Mouse (Mus musculus) ES-CJ7 (cell line): ENCODE data around the gene Kif22.

Source experiments
- DNase-seq: peaks from one replicate; pipeline ENCODE4 v3.0.0; 2011; ENCODE audit warnings: low read depth, low spot score

Gene Kif22

GRCm38 (mm10) chr7:127031244-127031643 is 11.0 kb downstream of the Kif22 start:
- DNase-seq, result peak; percentile 66

GRCm38 (mm10) chr7:127030172-127030571 is 12.1 kb downstream of the Kif22 start:
- DNase-seq, result no peak

GRCm38 (mm10) chr7:127027885-127028284 is 14.4 kb downstream of the Kif22 start:
- DNase-seq, result no peak

GRCm38 (mm10) chr7:127026984-127027726 is 15.1 kb downstream of the Kif22 start, which contains the start of gene Maz:
TSS of gene Maz (minus strand) at chr7:127027037.
- DNase-seq, result peak; percentile 99

- DNase-seq, result no peak
Measured at GRCm38 (mm10) chr7:127026616-127026983, 15.7 kb downstream of the Kif22 start.

GRCm38 (mm10) chr7:127026161-127026600 is 16.1 kb downstream of the Kif22 start:
- peak; percentile 83 for DNase-seq

GRCm38 (mm10) chr7:127025556-127026160 is 16.6 kb downstream of the Kif22 start:
- no peak for DNase-seq

GRCm38 (mm10) chr7:127024755-127025555 is 17.3 kb downstream of the Kif22 start:
- peak; percentile 81 for DNase-seq

- DNase-seq, result no peak
Measured at GRCm38 (mm10) chr7:127023896-127024690, 18.2 kb downstream of the Kif22 start.

- DNase-seq, result no peak
Measured at GRCm38 (mm10) chr7:127023272-127023691, 19.0 kb downstream of the Kif22 start.

- DNase-seq, result no peak
Measured at GRCm38 (mm10) chr7:127022528-127023271, 19.6 kb downstream of the Kif22 start.

GRCm38 (mm10) chr7:127021563-127022527 is 20.4 kb downstream of the Kif22 start:
- DNase-seq, result peak; percentile 54

- peak; percentile 47 for DNase-seq
Measured at GRCm38 (mm10) chr7:127020901-127021562, 21.2 kb downstream of the Kif22 start, which contains the start of the genes Gm42742 and Prrt2. TSS of gene Gm42742 (minus strand) at chr7:127021097. TSS of gene Prrt2 (minus strand) at chr7:127021211.

GRCm38 (mm10) chr7:127020491-127020890 is 21.8 kb downstream of the Kif22 start:
- DNase-seq, result no peak

- DNase-seq, result no peak
Measured at GRCm38 (mm10) chr7:127020031-127020430, 22.2 kb downstream of the Kif22 start.

GRCm38 (mm10) chr7:127019306-127019960 is 22.8 kb downstream of the Kif22 start:
- DNase-seq, result no peak

GRCm38 (mm10) chr7:127018416-127019305 is 23.6 kb downstream of the Kif22 start:
- DNase-seq, result no peak
